Mouse (Mus musculus) spleen, adult 12 weeks (tissue): ENCODE results near the gene Snn.

Source experiments
- DNase-seq: peaks from one replicate; pipeline ENCODE4 v3.0.0; 2022; ENCODE audit warnings: low spot score

Gene Snn

DNA sequence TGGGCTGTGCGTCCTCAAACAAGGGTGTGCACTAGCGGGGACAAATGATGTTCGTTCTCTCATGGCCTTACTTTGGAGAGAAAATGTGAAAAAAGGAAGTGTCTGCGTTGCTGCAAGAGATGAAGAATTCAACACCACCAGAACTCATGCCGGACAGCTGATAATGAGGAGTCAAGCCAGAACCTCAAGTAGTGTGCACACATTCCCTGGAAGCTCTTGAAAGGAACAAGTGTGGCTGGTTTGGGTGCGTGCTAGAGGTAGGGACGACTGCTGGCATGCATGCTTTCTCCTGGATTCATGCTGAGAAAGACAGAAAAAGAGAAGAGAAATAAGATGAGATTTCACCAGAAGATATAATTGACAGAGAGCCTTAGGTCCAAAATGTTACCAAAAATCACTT lies 13.6 kb upstream of the Snn start:
- DNase-seq: no peak

DNA sequence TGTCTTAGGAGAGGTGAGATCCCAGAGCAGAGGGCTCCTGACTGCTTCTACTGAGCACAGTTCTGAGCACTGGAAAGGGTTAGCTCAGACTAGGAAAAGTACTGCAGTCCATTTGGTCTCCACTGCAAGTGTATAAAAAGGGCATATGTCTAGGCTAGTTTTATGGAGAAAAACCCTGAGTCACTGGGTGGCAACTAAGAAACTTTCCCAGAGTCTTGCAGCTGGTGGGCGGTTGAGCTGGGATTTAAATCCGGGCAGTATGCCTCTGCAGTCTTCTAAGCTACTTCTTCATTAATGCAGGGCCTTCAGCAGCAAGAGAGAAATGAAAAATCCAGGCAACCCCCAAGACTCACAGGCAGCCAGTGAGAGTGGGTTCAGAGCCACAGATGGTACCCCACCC lies 10.5 kb upstream of the Snn start:
- no peak for DNase-seq

DNA sequence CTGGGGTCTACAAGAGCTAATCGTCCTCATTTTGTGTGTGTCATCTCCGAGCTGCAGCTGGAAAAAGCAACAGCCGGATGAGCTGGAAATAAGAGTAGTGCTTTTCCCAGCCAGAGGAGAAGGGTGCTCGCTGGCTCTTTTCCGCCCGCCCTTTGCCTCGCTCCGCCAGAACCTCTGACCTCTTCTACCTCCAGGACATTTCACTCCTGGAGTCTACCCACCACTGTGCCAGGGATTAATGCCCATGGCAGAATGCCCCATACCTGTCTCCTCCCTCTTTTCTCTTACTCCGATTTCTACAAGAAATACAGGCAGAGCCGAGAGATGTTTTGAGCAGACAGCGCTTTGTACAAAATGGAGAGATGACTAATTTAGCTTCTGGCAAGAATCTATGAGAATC lies 9.6 kb upstream of the Snn start:
- no peak for DNase-seq

- DNase-seq: no peak
Observed at GRCm38 (mm10) chr16:11054409-11054808, 6.3 kb upstream of the Snn start.

GRCm38 (mm10) chr16:11054871-11055270 lies 5.9 kb upstream of the Snn start:
- DNase-seq: no peak

DNA sequence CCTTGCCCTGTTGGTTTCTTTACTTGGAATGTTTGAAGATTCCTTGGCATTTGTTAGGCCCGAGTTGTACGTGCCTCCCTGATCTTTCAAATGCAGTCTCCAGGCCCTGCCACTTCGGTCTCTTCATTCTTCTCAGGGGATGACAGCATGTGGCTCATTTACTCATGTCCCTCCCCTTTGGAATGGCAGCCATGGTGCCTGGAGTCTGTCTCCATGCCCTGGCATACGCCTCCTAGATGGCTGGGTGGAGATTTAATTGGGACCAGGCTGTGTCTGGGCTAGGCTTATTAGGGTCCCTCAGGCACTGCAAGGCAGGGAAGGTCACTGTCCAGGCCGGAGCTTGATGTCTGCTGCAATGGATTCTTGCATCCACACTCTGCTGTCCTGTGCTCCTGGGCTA lies 4.8 kb upstream of the Snn start:
- DNase-seq: no peak

DNA sequence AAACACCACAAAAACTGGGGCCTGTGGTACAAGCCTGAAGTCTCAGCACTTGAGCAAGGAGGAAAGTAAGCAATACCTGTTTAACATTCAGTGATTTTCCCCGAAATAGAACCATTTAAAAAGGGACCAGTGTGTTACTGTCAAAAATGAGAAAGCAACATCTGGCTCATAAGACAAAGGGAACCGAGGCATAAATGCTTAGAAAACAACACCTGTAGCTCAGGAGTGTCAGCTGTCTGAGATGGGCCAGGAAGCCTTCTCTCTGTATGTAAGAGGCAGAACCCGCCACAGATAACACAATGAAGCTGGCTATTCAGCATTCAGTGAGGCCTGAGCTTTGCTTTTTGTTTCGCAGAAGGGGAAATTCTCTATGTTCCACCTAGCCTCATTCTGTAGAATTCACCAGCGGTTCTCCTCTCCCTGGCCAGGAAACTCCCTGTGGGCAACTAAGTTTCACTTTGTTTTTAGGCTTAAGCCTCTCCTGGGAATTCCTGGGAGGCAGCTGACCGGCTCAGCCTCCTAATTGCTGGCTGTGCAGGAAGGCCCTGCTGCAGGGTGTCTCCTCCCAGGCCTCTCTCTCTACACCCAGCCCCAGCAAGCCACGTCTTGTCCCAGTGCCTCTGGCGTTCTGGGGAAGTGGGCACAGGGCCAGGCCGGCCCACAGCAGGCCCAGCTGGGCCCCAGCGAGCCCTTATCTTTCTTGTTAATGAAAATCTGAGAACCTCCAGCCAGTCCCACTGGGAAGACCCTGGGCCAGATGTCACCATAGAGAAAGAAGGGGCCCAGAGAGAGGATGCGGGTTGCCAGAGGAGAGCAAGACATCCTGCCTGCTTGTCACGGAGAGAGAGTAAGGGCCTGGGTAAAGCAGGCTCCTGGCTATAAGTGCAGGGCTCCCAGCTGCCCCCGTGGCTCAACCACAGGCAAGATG lies 2.3 kb downstream of the Snn start:
- no peak for DNase-seq

GRCm38 (mm10) chr16:11064341-11064740 lies 3.6 kb downstream of the Snn start:
- no peak for DNase-seq

DNA sequence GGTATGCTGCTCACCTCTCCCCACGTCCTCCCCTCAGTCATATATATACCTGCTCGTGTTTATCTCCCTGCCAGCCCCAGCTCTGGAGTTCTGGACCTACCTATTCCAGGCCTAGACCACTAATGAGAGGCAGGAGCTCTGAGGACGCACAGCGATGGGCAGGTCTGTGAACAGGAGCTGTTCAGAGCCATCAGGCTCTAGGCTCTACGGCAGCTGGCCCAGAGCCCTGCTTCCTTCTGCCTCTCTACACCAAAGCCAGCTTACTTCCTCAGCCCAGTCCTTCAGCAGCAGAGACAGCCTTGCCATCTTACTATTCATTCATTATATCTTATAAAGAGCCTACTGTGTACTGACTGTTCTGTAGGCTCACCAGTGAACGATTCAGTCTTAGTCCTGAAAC lies 4.0 kb downstream of the Snn start:
- no peak for DNase-seq

DNA sequence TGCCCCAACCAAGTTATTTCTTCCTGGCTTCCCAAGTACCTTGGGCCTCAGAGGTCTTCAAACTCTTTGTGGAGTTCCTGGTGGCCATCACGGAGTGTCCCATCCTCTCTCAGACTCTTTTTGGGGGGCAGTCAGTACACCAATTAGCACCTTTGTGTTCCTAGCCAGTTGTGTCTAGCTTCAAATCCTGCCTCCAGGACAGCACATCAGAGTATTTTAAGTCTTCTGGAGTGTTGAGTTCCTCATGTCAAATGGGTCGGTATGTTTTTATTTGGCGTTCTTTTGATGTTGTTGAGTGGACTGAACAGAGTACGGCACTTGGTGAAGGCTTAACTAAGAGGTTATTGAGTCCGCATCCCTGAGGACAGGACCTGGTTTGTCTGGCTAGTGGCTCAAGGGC lies 4.7 kb downstream of the Snn start:
- DNase-seq: no peak

- peak; percentile 89 for DNase-seq
Observed at GRCm38 (mm10) chr16:11066029-11066832, 5.5 kb downstream of the Snn start, which contains the start of gene Litaf. Gene Litaf, minus strand, starts transcription at chr16:11066157.

DNA sequence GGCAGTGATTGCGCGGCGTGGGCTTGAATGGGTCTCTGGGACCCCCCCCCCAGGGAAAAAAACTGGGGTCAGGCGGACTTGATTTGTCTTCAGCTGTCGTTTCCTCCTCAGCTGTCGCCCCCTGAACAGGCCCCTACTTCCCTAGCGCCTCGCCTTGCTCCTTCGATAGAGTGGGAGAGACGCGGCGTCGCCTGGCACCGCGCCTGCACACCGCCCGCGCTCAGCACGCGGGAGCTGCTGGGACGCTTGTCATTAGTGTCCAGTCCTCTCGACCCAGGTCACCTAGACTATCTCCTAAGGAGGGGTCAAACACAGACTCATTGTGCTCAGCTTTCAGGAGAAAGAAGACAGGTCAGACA lies 6.1 kb downstream of the Snn start:
- DNase-seq: no peak

GRCm38 (mm10) chr16:11068666-11069065 lies 7.9 kb downstream of the Snn start:
- no peak for DNase-seq

DNA sequence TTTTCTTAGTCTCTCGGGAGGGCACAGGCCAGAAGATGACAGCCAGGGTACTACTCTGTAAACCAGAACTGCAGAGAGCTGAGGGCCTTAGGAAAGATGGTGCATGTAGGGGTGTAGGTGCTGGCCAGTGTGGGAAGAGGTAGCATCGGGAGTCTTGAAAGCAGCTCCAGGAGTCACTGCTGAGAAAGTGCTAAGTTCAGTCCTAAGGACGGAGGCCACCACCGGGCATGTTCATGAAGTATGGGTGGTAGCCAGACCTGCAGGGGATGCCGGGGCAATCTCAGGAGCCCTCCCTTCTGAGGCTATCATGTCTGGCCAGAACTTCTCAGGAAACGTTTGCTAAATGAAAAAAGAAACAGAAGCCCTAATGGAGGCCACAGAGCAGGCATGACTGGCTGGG lies 8.5 kb downstream of the Snn start:
- DNase-seq: no peak

DNA sequence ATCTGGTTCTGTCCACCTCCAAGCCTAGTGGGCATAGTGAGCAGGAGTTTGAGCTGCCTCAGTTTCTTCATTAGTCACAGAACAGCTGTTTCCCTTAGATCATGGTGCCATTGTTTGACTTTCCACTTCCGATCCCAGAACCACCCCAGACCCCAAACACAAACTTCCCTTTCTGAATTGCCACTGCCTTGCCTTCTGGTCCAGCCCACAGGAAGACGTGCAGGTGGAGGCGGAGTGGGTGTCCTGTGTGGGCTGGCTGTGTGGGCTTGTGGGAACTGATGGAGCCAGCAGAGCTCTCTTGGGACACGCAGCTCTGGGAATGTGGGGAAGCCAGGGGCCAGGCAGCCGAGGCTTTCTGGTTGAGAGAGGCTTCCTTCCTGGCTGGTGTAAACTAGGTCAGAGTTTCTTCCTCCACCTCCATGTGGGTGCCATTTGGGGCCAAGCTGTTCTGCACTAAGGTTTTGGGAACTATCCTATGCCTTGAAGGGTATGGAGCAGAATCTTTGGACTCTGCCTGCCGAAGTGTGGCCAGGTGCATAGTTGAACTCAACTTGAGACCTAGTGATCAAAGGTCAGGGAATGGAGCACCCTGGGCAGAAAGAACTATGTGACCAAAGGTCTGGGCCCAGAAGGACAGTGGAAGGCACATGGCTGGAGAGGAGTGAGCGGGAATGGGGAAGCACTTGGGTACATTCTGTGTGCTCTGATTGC lies 9.1 kb downstream of the Snn start:
- no peak for DNase-seq

- no peak for DNase-seq
Observed at GRCm38 (mm10) chr16:11071176-11071575, 10.4 kb downstream of the Snn start.

DNA sequence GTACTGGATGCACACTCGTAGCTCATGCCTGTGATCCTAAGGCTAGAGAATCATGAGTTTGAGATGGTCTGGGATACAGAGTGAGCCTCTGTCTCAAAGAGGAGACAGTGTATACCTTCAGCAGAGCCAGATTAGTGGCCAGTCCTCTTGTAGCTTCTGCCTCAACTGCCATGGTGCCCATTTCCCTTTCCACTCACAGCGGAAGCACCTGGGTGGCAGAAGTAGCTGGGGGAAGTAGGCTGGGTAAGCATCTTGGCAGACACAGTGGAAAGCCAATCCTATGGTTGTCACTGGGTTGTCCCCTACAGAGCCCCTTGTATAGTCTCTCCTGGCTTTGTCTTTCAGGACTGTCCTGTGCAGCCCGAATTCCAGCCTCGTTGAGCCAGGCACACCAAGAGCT lies 11.1 kb downstream of the Snn start:
- DNase-seq: no peak

- no peak for DNase-seq
Observed at GRCm38 (mm10) chr16:11072454-11072853, 11.7 kb downstream of the Snn start.

DNA sequence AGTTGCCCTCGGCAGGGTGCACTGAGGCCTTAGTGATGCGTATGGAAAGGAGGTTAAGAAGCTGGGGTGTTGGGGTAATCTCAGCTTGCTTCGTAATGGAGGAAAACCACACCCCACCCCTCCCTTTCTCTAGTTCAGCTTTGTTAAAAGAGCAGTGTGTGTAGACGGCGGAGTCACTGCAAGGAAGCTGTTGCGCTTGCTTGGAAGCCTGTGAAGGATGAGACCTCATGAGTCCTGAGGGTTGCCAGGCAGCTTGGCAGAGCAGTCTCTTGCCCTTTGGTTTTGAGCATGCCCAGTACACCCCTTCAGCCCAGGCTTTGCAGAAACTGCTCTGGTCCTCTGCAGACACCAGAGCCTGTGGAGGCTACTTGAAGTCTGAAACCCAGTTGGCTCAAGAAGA lies 12.3 kb downstream of the Snn start:
- DNase-seq: no peak

GRCm38 (mm10) chr16:11077601-11078201 lies 17.0 kb downstream of the Snn start:
- DNase-seq: peak; percentile 49

- DNase-seq: no peak
Observed at GRCm38 (mm10) chr16:11078216-11078869, 17.6 kb downstream of the Snn start.

GRCm38 (mm10) chr16:11084181-11084580 lies 23.4 kb downstream of the Snn start:
- no peak for DNase-seq
